Mouse (Mus musculus): ENCODE measurements around the gene Fam151a.
"Not testable (repeated sequence)": the region's sequence is repeated elsewhere in the genome, so short reads cannot be mapped to it uniquely, and the experiment has no call there.

GRCm38 (mm10) chr4:106775767-106776166 is 42.1 kb downstream of the Fam151a start:
- not testable (repeated sequence) for TF ChIP-seq EP300 (IDR thresholded peaks at IDR 0.05; ENCODE audit: insufficient read depth, low read depth, low read length); POLR2A (IDR thresholded peaks at IDR 0.05; ENCODE audit: insufficient read depth, low read length); CTCF (IDR thresholded peaks at IDR 0.05; ENCODE audit: low read depth, low read length)
